Mouse (Mus musculus) small intestine, adult 2 months (tissue): ENCODE measurements around the gene Fam207a. TPM values are rescaled to one million over a fixed set of nuclear protein-coding genes. Genes with fewer than 3 reads are reported as not detected.

ENCODE experiments used
- H3K27ac ChIP-seq: fragments of 200-500 bp; 2 replicates; pipeline ENCODE4 v1.5.1; 2012; ENCODE audit warnings: low read depth, low read length, control low read depth, inconsistent platforms; ENCODE audit not compliant: insufficient read depth
- H3K27me3 ChIP-seq: fragments of 200-500 bp; 2 replicates; pipeline ENCODE4 v1.6.1; 2012; ENCODE audit warnings: mild to moderate bottlenecking, moderate library complexity, low read length, inconsistent platforms; ENCODE audit not compliant: control insufficient read depth, insufficient read depth
- H3K36me3 ChIP-seq: fragments of 200-500 bp; 2 replicates; pipeline ENCODE4 v1.6.1; 2012; ENCODE audit warnings: mild to moderate bottlenecking, low read length, control low read depth, inconsistent platforms; ENCODE audit not compliant: control insufficient read depth, insufficient read depth
- H3K4me1 ChIP-seq: fragments of 200-500 bp; 2 replicates; pipeline ENCODE4 v1.6.1; 2012; ENCODE audit warnings: low read length, inconsistent platforms, mixed read lengths; ENCODE audit not compliant: control insufficient read depth, insufficient read depth, insufficient read length
- H3K4me3 ChIP-seq: fragments of 200-500 bp; 2 replicates; pipeline ENCODE4 v1.5.1; 2012; ENCODE audit warnings: low read depth, mild to moderate bottlenecking, control low read depth, inconsistent platforms, low read length, moderate library complexity
- CTCF ChIP-seq: fragments of 200-500 bp; IDR thresholded peaks from 2 replicates; pipeline ENCODE4 v1.5.1; 2012; ENCODE audit warnings: low read depth, mild to moderate bottlenecking, control low read depth, inconsistent platforms, low read length, moderate library complexity, mixed read lengths; ENCODE audit not compliant: insufficient replicate concordance, insufficient read length; ENCODE audit errors: extremely low read depth
- POLR2A ChIP-seq: fragments of 200-500 bp; IDR thresholded peaks from 2 replicates; pipeline ENCODE4 v1.6.1; 2012; ENCODE audit warnings: low read depth, mild to moderate bottlenecking, control low read depth, inconsistent platforms, low read length, moderate library complexity
- WGBS: fragments of 180-500 bp; shearing (Covaris S2); methylation state at CpG from one replicate; pipeline ENCODE4 v1.1.7; 2018; 5-methylcytosine and 5-hydroxymethylcytosine counted together
- polyA plus RNA-seq: library from polyadenylated mRNA; depleted of rRNA; stranded (reverse); fragments of >200 nt; gene quantifications from 2 replicates; pipeline ENCODE4 v1.2.3, GENCODE M21; 2012

The Fam207a gene
- polyA plus RNA-seq, 1 experiment = 36.4 TPM

DNA sequence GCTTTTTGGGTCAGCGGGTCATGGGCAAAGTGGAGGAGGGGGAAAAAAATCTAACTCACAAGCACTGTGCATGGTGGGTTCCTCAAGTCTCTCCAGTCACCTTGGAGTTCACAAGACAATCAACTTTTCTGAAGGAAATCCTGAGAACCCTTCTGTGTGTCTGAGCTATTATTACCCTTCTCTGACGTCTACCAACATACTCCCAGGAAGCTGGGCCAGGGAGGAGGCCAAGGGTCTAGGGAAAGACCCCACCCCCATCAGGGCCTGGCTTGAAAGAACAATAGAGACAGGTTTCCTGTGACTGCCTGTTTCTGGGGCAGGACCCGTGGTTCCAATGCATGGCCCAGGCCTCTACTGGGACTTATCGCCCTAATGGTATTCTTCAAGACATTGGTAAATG is 46.9 kb downstream of the Fam207a start:
- TF ChIP-seq POLR2A (no peak), CTCF (no peak)
- H3K36me3 ChIP-seq = no peaks in the 10 kb centered on the region
- H3K4me3 ChIP-seq = no peak overlapping the region
- H3K27me3 ChIP-seq = no peaks in the 10 kb centered on the region
- 74% methylated on average over 4 of the region's 4 CpGs for WGBS
- 0 out of 2 replicates have a peak, but pooled peaks cover 3% of the 10 kb centered on the region for H3K4me1 ChIP-seq
- H3K27ac ChIP-seq = no peak overlapping the region

DNA sequence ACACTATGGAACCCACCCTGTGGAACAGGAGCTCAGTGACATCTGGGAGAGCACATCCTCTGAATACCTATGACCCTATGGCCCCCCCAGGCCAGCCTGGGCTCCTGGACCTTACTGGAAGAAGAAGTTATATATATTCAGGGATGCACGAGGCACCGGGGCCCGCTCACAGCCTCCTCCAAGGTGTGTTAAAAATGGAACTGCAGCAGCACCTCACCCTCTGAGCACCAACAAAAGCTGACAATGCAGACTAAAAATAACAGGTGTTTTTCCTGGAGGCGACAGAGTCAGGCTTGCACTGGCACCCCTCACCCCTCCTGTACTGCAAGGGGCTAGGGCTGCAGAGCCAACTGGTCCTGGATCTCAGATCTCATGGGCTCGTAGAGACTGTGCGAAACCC is 48.2 kb downstream of the Fam207a start:
- Histone ChIP-seq H3K4me1 (0 out of 2 replicates have a peak, but pooled peaks cover 3% of the 10 kb centered on the region), H3K27me3 (no peaks in the 10 kb centered on the region), H3K36me3 (no peaks in the 10 kb centered on the region), H3K27ac (no peak overlapping the region), H3K4me3 (no peak overlapping the region)
- no peak for TF ChIP-seq CTCF
- no peak for TF ChIP-seq POLR2A
- WGBS = 85% methylated on average over 6 of the region's 6 CpGs

- Histone ChIP-seq H3K4me1 (0 out of 2 replicates have a peak, but pooled peaks cover 3% of the 10 kb centered on the region), H3K36me3 (no peaks in the 10 kb centered on the region), H3K27ac (no peak overlapping the region), H3K27me3 (no peaks in the 10 kb centered on the region), H3K4me3 (no peak overlapping the region)
- TF ChIP-seq CTCF (no peak), POLR2A (no peak)
- 71% methylated on average over 5 of the region's 5 CpGs for WGBS
Measured at GRCm38 (mm10) chr10:77465902-77466301, 49.7 kb downstream of the Fam207a start.

DNA sequence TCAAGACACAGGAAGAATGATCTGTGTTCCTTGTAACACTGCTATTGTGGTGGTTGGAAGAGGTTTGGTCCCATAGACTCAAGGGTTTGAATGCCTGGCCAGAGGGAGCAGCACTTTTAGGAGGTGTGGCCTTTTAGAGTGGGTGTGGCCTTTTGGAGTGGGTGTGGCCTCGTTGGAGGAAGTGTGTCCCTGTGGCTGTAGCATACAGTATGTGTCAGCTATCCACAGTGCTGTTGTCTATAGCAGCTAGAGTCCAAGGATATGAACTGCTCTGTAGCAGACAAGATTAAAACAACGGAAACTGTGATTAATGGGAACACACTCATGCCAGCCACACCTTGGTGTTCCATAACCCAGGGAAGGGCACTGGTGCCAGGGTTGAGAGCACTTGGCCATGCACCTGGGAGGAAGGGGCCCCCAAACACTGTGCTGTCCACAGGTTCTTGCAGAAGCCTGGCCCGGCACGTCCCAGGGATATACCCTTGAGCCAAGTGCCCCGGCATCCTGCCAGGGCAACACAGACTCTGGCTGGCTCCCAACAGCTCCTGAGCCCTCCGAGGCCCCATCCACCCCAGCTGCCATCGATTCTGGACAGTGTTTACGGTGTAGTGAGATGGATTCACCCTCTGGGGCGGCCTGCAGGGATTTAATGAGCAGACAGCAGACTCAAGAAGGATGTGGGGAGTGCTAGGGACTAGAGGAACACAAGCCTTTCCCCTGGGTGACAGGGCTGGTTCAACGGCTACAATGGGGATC is 51.2 kb downstream of the Fam207a start:
- H3K27ac ChIP-seq = no peak overlapping the region
- no peaks in the 10 kb centered on the region for H3K36me3 ChIP-seq
- no peak overlapping the region for H3K4me3 ChIP-seq
- TF ChIP-seq CTCF (no peak), POLR2A (no peak)
- H3K4me1 ChIP-seq = 0 out of 2 replicates have a peak, but pooled peaks cover 3% of the 10 kb centered on the region
- H3K27me3 ChIP-seq = no peaks in the 10 kb centered on the region
- WGBS = 40% methylated on average over 10 of the region's 10 CpGs

DNA sequence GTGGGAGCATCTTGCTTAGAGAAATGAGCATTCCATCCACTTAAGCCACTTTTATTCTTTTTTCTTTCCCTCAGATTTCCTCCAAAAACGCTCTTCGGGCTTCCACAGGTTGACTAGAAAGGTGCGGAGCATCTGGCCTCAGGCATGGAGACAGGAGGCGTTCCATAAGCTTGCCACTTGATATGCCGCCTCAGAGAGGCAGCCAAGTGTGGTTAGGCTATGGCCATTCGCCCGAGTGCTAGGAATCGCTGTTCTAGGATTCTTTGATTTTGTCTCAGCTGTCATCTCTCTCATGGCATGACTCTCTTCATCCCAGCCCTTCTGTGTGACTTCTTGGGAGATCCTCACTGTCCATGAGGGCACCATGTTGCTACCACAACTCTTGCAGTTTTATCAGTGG is 54.4 kb downstream of the Fam207a start:
- 0 out of 2 replicates have a peak, but pooled peaks cover 3% of the 10 kb centered on the region for H3K4me1 ChIP-seq
- TF ChIP-seq POLR2A (no peak), CTCF (no peak)
- 86% methylated on average over 8 of the region's 8 CpGs for WGBS
- H3K36me3 ChIP-seq = no peaks in the 10 kb centered on the region
- H3K27ac ChIP-seq = no peak overlapping the region
- no peaks in the 10 kb centered on the region for H3K27me3 ChIP-seq
- H3K4me3 ChIP-seq = no peak overlapping the region

DNA sequence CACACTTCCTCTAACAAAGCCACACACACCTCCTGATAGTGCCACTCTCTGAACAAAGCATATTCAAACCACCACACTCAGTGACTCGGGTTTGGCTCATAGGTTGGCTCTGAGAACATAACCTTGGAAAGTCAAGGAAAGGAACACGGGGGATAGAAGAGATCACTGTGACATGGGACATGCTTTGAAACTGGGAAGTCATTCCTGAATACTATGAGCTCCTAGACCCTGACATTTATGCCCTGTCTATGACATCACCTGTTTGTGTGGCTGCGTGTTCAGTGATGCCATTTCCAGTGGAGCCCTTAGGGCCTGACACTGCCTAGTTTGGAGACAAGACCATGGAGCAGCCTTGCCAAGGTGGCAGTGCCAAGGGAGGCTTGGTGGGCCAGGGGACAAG is 57.9 kb downstream of the Fam207a start:
- Histone ChIP-seq H3K27me3 (no peaks in the 10 kb centered on the region), H3K36me3 (no peaks in the 10 kb centered on the region), H3K4me3 (no peak overlapping the region), H3K27ac (no peak overlapping the region), H3K4me1 (no peaks in the 10 kb centered on the region)
- WGBS = 71% methylated on average over 3 of the region's 3 CpGs
- TF ChIP-seq CTCF (no peak), POLR2A (no peak)

GRCm38 (mm10) chr10:77456507-77456906 is 59.1 kb downstream of the Fam207a start:
- H3K27ac ChIP-seq = no peak overlapping the region
- H3K4me3 ChIP-seq = no peak overlapping the region
- no peaks in the 10 kb centered on the region for H3K36me3 ChIP-seq
- no peaks in the 10 kb centered on the region for H3K4me1 ChIP-seq
- TF ChIP-seq POLR2A (no peak), CTCF (no peak)
- 67% methylated on average over 7 of the region's 7 CpGs for WGBS
- no peaks in the 10 kb centered on the region for H3K27me3 ChIP-seq
